Mouse (Mus musculus): Measurements from ENCODE around the gene Insyn1. TPM values are rescaled to one million over a fixed set of nuclear protein-coding genes. Genes with fewer than 3 reads are reported as not detected.

Gene Insyn1
- total and polyA plus RNA-seq, 3 experiments: 13.4 to 26.1 (median 23.6) TPM

DNA sequence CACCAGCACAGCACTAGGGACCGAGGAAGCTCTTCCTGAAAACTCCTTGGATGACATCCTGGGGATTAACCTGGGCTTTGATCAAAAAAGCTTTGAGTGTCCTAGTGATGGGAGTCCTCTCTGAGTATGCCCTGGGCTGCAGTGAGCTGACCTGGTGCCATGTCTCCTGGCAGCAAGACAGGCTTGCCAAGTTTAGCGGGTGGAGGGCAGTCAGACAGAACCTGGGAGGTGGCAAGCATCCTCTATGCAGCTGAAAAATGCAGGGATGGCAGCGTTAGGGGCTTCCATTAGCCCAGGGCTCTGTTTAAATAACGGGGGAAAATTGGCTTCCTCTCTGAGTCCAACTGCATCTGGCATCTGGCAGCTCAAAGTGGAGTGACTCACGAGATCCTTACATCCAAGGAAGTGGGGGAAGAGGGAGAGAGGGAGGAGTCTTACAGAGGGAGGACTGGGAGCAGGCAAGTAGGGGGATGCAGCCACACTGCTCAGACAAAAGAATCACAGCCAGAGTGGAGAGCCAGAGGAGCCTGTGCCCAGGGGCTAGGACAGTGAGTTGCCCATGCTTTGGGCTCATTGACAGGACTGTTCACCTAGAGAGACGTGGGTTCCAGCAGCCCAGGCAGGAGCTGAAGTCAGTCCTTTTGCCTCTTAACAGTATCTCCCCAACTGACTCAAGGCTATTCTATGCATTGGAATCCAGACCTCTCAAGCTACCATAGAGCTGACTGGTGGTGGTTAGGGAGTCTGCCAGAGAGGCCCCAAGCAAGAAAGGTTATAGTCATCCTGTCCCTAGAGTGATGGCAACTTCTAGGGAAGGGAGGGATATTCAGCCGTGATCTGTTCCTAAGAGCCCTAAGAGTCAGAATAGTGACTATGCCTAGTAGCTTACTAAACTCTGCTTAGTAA lies 46.0 kb upstream of the Insyn1 start:
- intact Hi-C loops (cut with DNase I): no loop called here
- H3K79me2 ChIP-seq (replicated peaks; ENCODE audit: control insufficient read depth, insufficient read depth, low read length): no peaks in the 10 kb centered on the region
- 35% methylated on average over 7 of the region's 7 CpGs for WGBS
- no peak overlapping the region for H3K4me3 ChIP-seq
- H3K27ac ChIP-seq: no peak overlapping the region
- no peaks in the 10 kb centered on the region for H3K36me3 ChIP-seq (ENCODE audit: control insufficient read depth, insufficient read depth, low read length)
- TF ChIP-seq EP300 (IDR thresholded peaks at IDR 0.05; ENCODE audit: insufficient read depth, low read depth, low read length) (no peak), CTCF (IDR thresholded peaks at IDR 0.05) (no peak), POLR2A (IDR thresholded peaks at IDR 0.05; ENCODE audit: insufficient read depth, low read depth, low read length) (no peak)
- peaks cover 3% of the 10 kb centered on the region for H3K4me1 ChIP-seq (ENCODE audit: control insufficient read depth, insufficient read depth, low read length)
- H3K27me3 ChIP-seq (ENCODE audit: control insufficient read depth, insufficient read depth, low read length): no peaks in the 10 kb centered on the region
- H3K9ac ChIP-seq (ENCODE audit: low read depth, low read length): no peak overlapping the region
- peak in 1 of 2 experiments; percentile 8 for DNase-seq

DNA sequence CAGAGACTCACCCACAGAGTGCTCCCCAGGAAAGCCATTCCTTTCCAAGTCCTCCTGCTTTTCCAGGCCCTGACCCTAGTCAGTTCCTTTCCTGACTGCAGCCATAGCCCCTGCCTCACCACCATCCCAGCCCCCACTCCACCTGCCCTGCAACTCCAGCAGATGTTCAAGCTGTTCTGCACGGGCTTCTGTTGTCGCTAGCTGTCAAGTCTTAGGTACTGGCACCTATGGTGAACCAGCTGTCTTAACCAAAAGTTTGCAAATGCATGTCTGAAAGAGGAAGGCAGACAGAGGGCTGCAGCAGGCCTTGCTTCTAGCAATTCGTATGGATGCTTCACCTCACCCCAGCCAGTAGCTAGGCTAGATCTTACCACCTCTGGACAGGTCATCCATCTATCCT lies 45.3 kb upstream of the Insyn1 start:
- no peak for DNase-seq
- intact Hi-C loops (cut with DNase I): no loop called here
- Histone ChIP-seq H3K36me3 (ENCODE audit: control insufficient read depth, insufficient read depth, low read length) (no peaks in the 10 kb centered on the region), H3K4me3 (no peak overlapping the region), H3K27me3 (ENCODE audit: control insufficient read depth, insufficient read depth, low read length) (no peaks in the 10 kb centered on the region), H3K4me1 (ENCODE audit: control insufficient read depth, insufficient read depth, low read length) (peaks cover 3% of the 10 kb centered on the region), H3K79me2 (replicated peaks; ENCODE audit: control insufficient read depth, insufficient read depth, low read length) (no peaks in the 10 kb centered on the region), H3K9ac (ENCODE audit: low read depth, low read length) (no peak overlapping the region), H3K27ac (no peak overlapping the region)
- TF ChIP-seq CTCF (IDR thresholded peaks at IDR 0.05) (no peak), EP300 (IDR thresholded peaks at IDR 0.05; ENCODE audit: insufficient read depth, low read depth, low read length) (no peak), POLR2A (IDR thresholded peaks at IDR 0.05; ENCODE audit: insufficient read depth, low read depth, low read length) (no peak)
- WGBS: 91% methylated on average over 3 of the region's 3 CpGs

DNA sequence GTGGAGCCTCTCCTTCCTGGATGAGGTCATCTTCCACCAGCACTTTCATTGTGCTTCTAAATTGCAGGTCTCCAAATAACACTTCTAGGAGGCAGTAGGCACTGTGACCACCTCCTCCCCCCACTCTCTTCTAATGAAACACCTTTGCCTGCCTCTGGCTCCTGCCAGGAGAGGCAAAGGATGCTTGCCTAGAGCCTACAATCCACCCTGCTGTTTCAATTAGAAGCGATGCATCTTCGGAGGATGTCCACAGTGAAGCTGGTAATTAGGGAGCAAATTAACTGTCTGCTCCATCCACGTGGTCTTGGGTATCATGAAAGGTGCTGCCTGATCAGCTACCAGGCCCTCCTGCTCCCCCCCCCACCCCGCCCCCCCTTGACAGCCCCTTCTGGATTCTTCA lies 41.6 kb upstream of the Insyn1 start:
- DNase-seq: no peak
- no peaks in the 10 kb centered on the region for H3K79me2 ChIP-seq (replicated peaks; ENCODE audit: control insufficient read depth, insufficient read depth, low read length)
- 60% methylated on average over 4 of the region's 4 CpGs for WGBS
- TF ChIP-seq CTCF (IDR thresholded peaks at IDR 0.05): no peak
- no peak for TF ChIP-seq EP300 (IDR thresholded peaks at IDR 0.05; ENCODE audit: insufficient read depth, low read depth, low read length)
- TF ChIP-seq POLR2A (IDR thresholded peaks at IDR 0.05; ENCODE audit: insufficient read depth, low read depth, low read length): no peak
- H3K27me3 ChIP-seq (ENCODE audit: control insufficient read depth, insufficient read depth, low read length): no peaks in the 10 kb centered on the region
- H3K36me3 ChIP-seq (ENCODE audit: control insufficient read depth, insufficient read depth, low read length): no peaks in the 10 kb centered on the region
- H3K4me1 ChIP-seq (ENCODE audit: control insufficient read depth, insufficient read depth, low read length): no peaks in the 10 kb centered on the region
- no peak overlapping the region for H3K9ac ChIP-seq (ENCODE audit: low read depth, low read length)
- H3K27ac ChIP-seq: no peak overlapping the region
- intact Hi-C loops (cut with DNase I): no loop called here
- H3K4me3 ChIP-seq: no peak overlapping the region

DNA sequence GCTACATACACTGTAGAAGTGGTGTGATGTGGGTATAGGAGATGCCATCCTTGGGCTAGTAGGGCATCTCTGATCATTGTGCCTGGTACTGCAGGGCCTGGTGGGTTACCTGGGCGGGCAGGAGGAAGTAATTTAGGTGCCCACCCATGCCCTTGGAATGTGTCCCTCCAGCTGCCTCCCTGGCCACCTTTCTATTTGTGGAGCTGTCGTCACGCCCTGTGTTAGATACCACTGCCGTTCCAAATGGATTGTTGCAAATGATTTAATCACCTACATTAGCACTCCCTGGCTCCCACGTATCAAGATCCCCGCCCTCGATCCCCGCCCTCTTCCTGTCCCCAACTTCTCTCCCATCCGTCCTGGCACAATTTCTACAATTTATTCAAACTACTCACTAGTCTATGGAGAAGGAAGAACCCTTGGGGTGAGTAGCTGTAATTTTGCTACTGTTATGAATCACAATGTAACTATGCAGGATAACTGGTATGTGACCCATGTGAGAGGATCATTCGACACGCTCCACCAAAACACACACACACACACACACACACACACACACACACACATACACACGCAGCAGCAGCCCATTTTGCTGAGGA lies 40.3 kb upstream of the Insyn1 start:
- no peak overlapping the region for H3K9ac ChIP-seq (ENCODE audit: low read depth, low read length)
- no peak overlapping the region for H3K27ac ChIP-seq
- intact Hi-C loops (cut with DNase I): no loop called here
- H3K79me2 ChIP-seq (replicated peaks; ENCODE audit: control insufficient read depth, insufficient read depth, low read length): no peaks in the 10 kb centered on the region
- TF ChIP-seq CTCF (IDR thresholded peaks at IDR 0.05): no peak
- no peak for TF ChIP-seq EP300 (IDR thresholded peaks at IDR 0.05; ENCODE audit: insufficient read depth, low read depth, low read length)
- TF ChIP-seq POLR2A (IDR thresholded peaks at IDR 0.05; ENCODE audit: insufficient read depth, low read depth, low read length): no peak
- no peak for DNase-seq
- no peaks in the 10 kb centered on the region for H3K27me3 ChIP-seq (ENCODE audit: control insufficient read depth, insufficient read depth, low read length)
- 50% methylated on average over 12 of the region's 12 CpGs for WGBS
- H3K4me1 ChIP-seq (ENCODE audit: control insufficient read depth, insufficient read depth, low read length): no peaks in the 10 kb centered on the region
- H3K4me3 ChIP-seq: no peak overlapping the region
- H3K36me3 ChIP-seq (ENCODE audit: control insufficient read depth, insufficient read depth, low read length): no peaks in the 10 kb centered on the region

DNA sequence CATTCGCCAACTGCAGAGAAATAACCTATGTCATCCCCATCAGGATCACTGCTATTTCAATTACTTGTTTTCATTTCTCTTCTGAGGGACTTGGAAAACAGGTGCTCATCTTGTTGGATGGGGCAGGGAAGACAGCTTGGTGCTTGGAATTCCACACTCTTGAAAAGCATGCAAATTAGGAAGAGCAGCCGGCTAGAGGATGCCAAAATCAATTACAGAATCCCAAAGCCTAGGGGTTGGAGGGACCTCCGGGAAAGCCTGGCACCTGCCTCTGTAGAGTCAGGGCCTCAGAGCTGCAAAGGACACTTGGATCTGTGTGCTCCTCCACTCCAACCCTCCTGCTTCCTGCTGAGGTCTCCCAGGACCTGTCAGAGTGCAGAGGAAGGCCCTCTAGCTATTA lies 38.9 kb upstream of the Insyn1 start:
- H3K27ac ChIP-seq: no peak overlapping the region
- H3K79me2 ChIP-seq (replicated peaks; ENCODE audit: control insufficient read depth, insufficient read depth, low read length): no peaks in the 10 kb centered on the region
- no peak overlapping the region for H3K4me3 ChIP-seq
- no peak overlapping the region for H3K9ac ChIP-seq (ENCODE audit: low read depth, low read length)
- no peaks in the 10 kb centered on the region for H3K4me1 ChIP-seq (ENCODE audit: control insufficient read depth, insufficient read depth, low read length)
- intact Hi-C loops (cut with DNase I): no loop called here
- WGBS: 75% methylated on average over 3 of the region's 3 CpGs
- no peaks in the 10 kb centered on the region for H3K36me3 ChIP-seq (ENCODE audit: control insufficient read depth, insufficient read depth, low read length)
- no peaks in the 10 kb centered on the region for H3K27me3 ChIP-seq (ENCODE audit: control insufficient read depth, insufficient read depth, low read length)
- DNase-seq: no peak
- TF ChIP-seq CTCF (IDR thresholded peaks at IDR 0.05) (no peak), POLR2A (IDR thresholded peaks at IDR 0.05; ENCODE audit: insufficient read depth, low read depth, low read length) (no peak)

DNA sequence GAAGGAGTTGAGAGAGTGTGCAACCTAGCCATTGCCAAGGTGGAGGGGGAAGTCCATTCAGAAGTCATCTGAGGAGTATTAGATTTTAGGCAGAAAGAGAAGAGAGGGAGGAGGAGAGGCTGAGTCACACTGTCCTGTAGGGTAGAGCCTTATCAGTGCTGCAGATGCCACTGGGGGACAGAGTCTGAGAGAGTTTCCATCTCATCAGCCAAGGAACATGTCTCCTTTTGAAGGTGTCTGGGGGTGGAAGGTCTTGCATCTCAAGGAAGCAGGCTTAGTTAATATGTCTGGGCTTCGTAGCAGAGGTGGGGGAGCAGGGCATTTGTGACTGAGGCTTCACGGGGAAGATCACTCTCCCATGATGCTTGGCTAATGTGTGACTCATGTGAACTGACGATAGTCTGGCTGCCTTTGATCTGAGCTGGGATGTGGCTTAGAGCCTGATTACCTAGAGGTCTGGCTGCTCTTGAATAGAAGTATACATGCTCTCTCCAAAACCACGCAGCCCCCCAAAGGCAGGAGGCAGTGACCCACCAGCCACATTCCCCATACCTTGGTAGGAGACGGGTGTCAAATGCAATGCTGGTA lies 34.5 kb upstream of the Insyn1 start:
- Histone ChIP-seq H3K4me1 (ENCODE audit: control insufficient read depth, insufficient read depth, low read length) (no peaks in the 10 kb centered on the region), H3K27ac (no peak overlapping the region), H3K4me3 (no peak overlapping the region), H3K79me2 (replicated peaks; ENCODE audit: control insufficient read depth, insufficient read depth, low read length) (no peaks in the 10 kb centered on the region), H3K9ac (ENCODE audit: low read depth, low read length) (no peak overlapping the region), H3K36me3 (ENCODE audit: control insufficient read depth, insufficient read depth, low read length) (no peaks in the 10 kb centered on the region), H3K27me3 (ENCODE audit: control insufficient read depth, insufficient read depth, low read length) (no peaks in the 10 kb centered on the region)
- TF ChIP-seq EP300 (IDR thresholded peaks at IDR 0.05; ENCODE audit: insufficient read depth, low read depth, low read length): no peak
- TF ChIP-seq POLR2A (IDR thresholded peaks at IDR 0.05; ENCODE audit: insufficient read depth, low read depth, low read length): no peak
- TF ChIP-seq CTCF (IDR thresholded peaks at IDR 0.05): no peak
- DNase-seq: no peak
- intact Hi-C loops (cut with DNase I): no loop called here
- WGBS: 65% methylated on average over 5 of the region's 5 CpGs
